Mouse (Mus musculus) embryo, embryonic 11.5 days (tissue): ENCODE data around the gene Dhcr7.

ENCODE experiments used
- DNase-seq: peaks from one replicate; pipeline ENCODE4 v3.0.0-alpha.2; 2012; ENCODE audit warnings: low read depth, low spot score

Dhcr7 gene

GRCm38 (mm10) chr7:143832611-143833010 is 9.7 kb downstream of the Dhcr7 start:
- no peak for DNase-seq

- no peak for DNase-seq
These were observed 10.7 kb downstream of the Dhcr7 start for GRCm38 (mm10) chr7:143833581-143834190.

GRCm38 (mm10) chr7:143834316-143834715 is 11.4 kb downstream of the Dhcr7 start:
- DNase-seq = no peak

- DNase-seq = no peak
These were observed 12.0 kb downstream of the Dhcr7 start for GRCm38 (mm10) chr7:143834972-143835371.

GRCm38 (mm10) chr7:143837705-143838358 is 14.9 kb downstream of the Dhcr7 start:
- DNase-seq = no peak

GRCm38 (mm10) chr7:143840121-143840520 is 17.2 kb downstream of the Dhcr7 start:
- no peak for DNase-seq

GRCm38 (mm10) chr7:143841301-143841700 is 18.4 kb downstream of the Dhcr7 start:
- no peak for DNase-seq

- no peak for DNase-seq
These were observed 25.3 kb downstream of the Dhcr7 start for GRCm38 (mm10) chr7:143848127-143848767.

GRCm38 (mm10) chr7:143848768-143849482 is 26.0 kb downstream of the Dhcr7 start:
- no peak for DNase-seq

- DNase-seq = no peak
These were observed 43.6 kb downstream of the Dhcr7 start, which contains the start of gene Gm498 for GRCm38 (mm10) chr7:143866538-143866937. Gene Gm498, plus strand, starts transcription at chr7:143866838.

GRCm38 (mm10) chr7:143868874-143869273 is 45.9 kb downstream of the Dhcr7 start:
- DNase-seq = no peak

- no peak for DNase-seq
These were observed 60.8 kb downstream of the Dhcr7 start for GRCm38 (mm10) chr7:143883717-143884116.

- no peak for DNase-seq
These were observed 68.2 kb downstream of the Dhcr7 start for GRCm38 (mm10) chr7:143891146-143891545.

- no peak for DNase-seq
These were observed 69.4 kb downstream of the Dhcr7 start for GRCm38 (mm10) chr7:143892361-143892760.
